Mouse (Mus musculus) adrenal gland, postnatal 14 days (tissue): Measurements from ENCODE around the gene Gm26920. TPM values are rescaled to one million over a fixed set of nuclear protein-coding genes. Genes with fewer than 3 reads are reported as not detected.
"Not testable (repeated sequence)": the region's sequence is repeated elsewhere in the genome, so short reads cannot be mapped to it uniquely, and the experiment has no call there.

ENCODE experiments used
- DNase-seq: peaks from one replicate; pipeline ENCODE4 v3.0.0; 2021; ENCODE audit warnings: mixed read lengths
- long read RNA-seq, 2 experiments: library from polyadenylated mRNA; stranded (forward); transcript quantifications; one replicate each; pipeline ENCODE4 v2.0.0; 2021
- total RNA-seq: library from RNA; stranded (reverse); gene quantifications from 2 replicates; pipeline ENCODE4 v1.2.3, GENCODE M21; 2021

Gene Gm26920
- 0.45 and 1.4 TPM in 2 replicates for total RNA-seq
- long read RNA-seq, experiment 1, partial matches to known transcripts, result 0 of 2 reads
- long read RNA-seq, experiment 1, other reads (novel, unspliced or antisense), result 2 of 2 reads
- long read RNA-seq, experiment 2, partial matches to known transcripts, result 0 of 1 reads
- long read RNA-seq, experiment 2, other reads (novel, unspliced or antisense), result 1 of 1 reads

- DNase-seq, result peak; percentile 96
Measured at GRCm38 (mm10) chr7:30090092-30090969, at the start of gene Gm26920, which contains the start of gene Zfp566. Gene Gm26920, minus strand, starts transcription at chr7:30090410. Gene Zfp566, minus strand, starts transcription at chr7:30090527.

- no peak for DNase-seq
Measured at GRCm38 (mm10) chr7:30136826-30137225, 46.6 kb upstream of the Gm26920 start.

- no peak for DNase-seq
Measured at GRCm38 (mm10) chr7:30132396-30132795, 42.2 kb upstream of the Gm26920 start.

GRCm38 (mm10) chr7:30129900-30130299 is 39.7 kb upstream of the Gm26920 start:
- no peak for DNase-seq

- no peak for DNase-seq
Measured at GRCm38 (mm10) chr7:30122188-30122530, 31.9 kb upstream of the Gm26920 start.

- DNase-seq, result peak; percentile 96
Measured at GRCm38 (mm10) chr7:30121308-30122187, 31.3 kb upstream of the Gm26920 start, which contains the start of gene Zfp382. Gene Zfp382, plus strand, starts transcription at chr7:30121942.

GRCm38 (mm10) chr7:30117935-30118334 is 27.7 kb upstream of the Gm26920 start:
- not testable (repeated sequence) for DNase-seq

GRCm38 (mm10) chr7:30116076-30116475 is 25.9 kb upstream of the Gm26920 start:
- DNase-seq, result no peak

GRCm38 (mm10) chr7:30099297-30099696 is 9.1 kb upstream of the Gm26920 start:
- DNase-seq, result peak; percentile 14

- peak; percentile 9 for DNase-seq
Measured at GRCm38 (mm10) chr7:30095551-30096125, 5.4 kb upstream of the Gm26920 start.

- DNase-seq, result peak; percentile 91
Measured at GRCm38 (mm10) chr7:30094646-30095429, 4.6 kb upstream of the Gm26920 start, which contains the start of gene Zfp260. Gene Zfp260, plus strand, starts transcription at chr7:30094777.

- DNase-seq, result no peak
Measured at GRCm38 (mm10) chr7:30093918-30094415, 3.8 kb upstream of the Gm26920 start.

- DNase-seq, result no peak
Measured at GRCm38 (mm10) chr7:30092666-30093065, 2.5 kb upstream of the Gm26920 start.

GRCm38 (mm10) chr7:30090970-30091585 is 868 bp upstream of the Gm26920 start:
- peak; percentile 20 for DNase-seq

GRCm38 (mm10) chr7:30089405-30089804 is 805 bp downstream of the Gm26920 start:
- DNase-seq, result no peak

- DNase-seq, result no peak
Measured at GRCm38 (mm10) chr7:30086524-30086923, 3.7 kb downstream of the Gm26920 start.

- peak; percentile 90 for DNase-seq
Measured at GRCm38 (mm10) chr7:30072146-30073028, 17.8 kb downstream of the Gm26920 start, which contains the start of gene Zfp82. Gene Zfp82, minus strand, starts transcription at chr7:30072900.

- peak; percentile 15 for DNase-seq
Measured at GRCm38 (mm10) chr7:30064622-30065021, 25.6 kb downstream of the Gm26920 start.

GRCm38 (mm10) chr7:30062478-30062877 is 27.7 kb downstream of the Gm26920 start:
- DNase-seq, result peak; percentile 42
